10 mouse cellular contexts compared by ENCODE assay signal in genomic region chr9:107923956-107924355, GRCm38 (mm10). TPM values are rescaled to one million over a fixed set of nuclear protein-coding genes. Genes with fewer than 3 reads are reported as not detected.
DNase-seq lines count a peak whose midpoint lies in the region; ATAC-seq and TF ChIP-seq lines count a peak whose summit lies in the region.
"Had no signal": no experiment of that assay in that cellular context is flagged by ENCODE, and none has a peak within 500 bp of the region (broad histone marks: within the 10 kb centered on the region; RNA-seq: fewer than 3 reads in every experiment).

No protein-coding gene starts in this region.

- H3K4me2 ChIP-seq in liver, embryonic 11.5 days = no peak overlapping the region
- no peak overlapping the region for H3K4me2 ChIP-seq in liver, postnatal 0 days (ENCODE audit: low read depth, low read length)

- no peak for TF ChIP-seq CTCF in liver, postnatal 0 days (IDR thresholded peaks at IDR 0.05; ENCODE audit: low read depth)

- DNase-seq in liver = peak; percentile 38
- no peak for DNase-seq in liver, embryonic 11.5 days (ENCODE audit: low spot score)
- peak; percentile 48 for DNase-seq in heart, adult 8-10 months (ENCODE audit: low spot score)
- no peak for DNase-seq in liver, postnatal 0 days
- peak; percentile 71 for DNase-seq in skeletal muscle tissue, adult 2 months (ENCODE audit: low read depth, low spot score)
- DNase-seq in layer of hippocampus, postnatal 14 days (ENCODE audit: low spot score in 2 of 2) = no peak
- DNase-seq in right cerebral cortex, adult 18-20 months = no peak
- no peak for DNase-seq in retina, embryonic 14.5 days (ENCODE audit: low spot score)
- DNase-seq: cerebellum, adult 9-10 months; kidney, adult 11 months had no signal

- 0 out of 2 replicates have a peak, but pooled peaks cover 11% of the 10 kb centered on the region for H3K4me1 ChIP-seq in liver, embryonic 11.5 days (replicated peaks; ENCODE audit: control insufficient read depth, insufficient read depth, low read length)
- peaks cover 3% of the 10 kb centered on the region; the same call in 1 of the 2 replicates for H3K4me1 ChIP-seq in liver, postnatal 0 days (ENCODE audit: insufficient read depth)

- H3K9ac ChIP-seq in liver, embryonic 11.5 days (ENCODE audit: low read depth, low read length) = no peak overlapping the region
- no peak overlapping the region for H3K9ac ChIP-seq in liver, postnatal 0 days (replicated peaks)

- H3K27ac ChIP-seq in liver, embryonic 11.5 days (ENCODE audit: low read depth, low read length) = no peak overlapping the region
- no peak overlapping the region for H3K27ac ChIP-seq in liver, postnatal 0 days (ENCODE audit: low read depth)

- peaks cover 3% of the 10 kb centered on the region for H3K27me3 ChIP-seq in liver, embryonic 11.5 days (replicated peaks; ENCODE audit: control insufficient read depth, insufficient read depth, low read length)
- H3K27me3 ChIP-seq in liver, postnatal 0 days (ENCODE audit: insufficient read depth, low read length) = 0 out of 2 replicates have a peak, but pooled peaks cover 2% of the 10 kb centered on the region

- no peak overlapping the region for H3K4me3 ChIP-seq in liver, embryonic 11.5 days (ENCODE audit: low read depth, low read length)
- no peak overlapping the region for H3K4me3 ChIP-seq in liver, postnatal 0 days (ENCODE audit: low read depth, low read length)

- ATAC-seq in liver, embryonic 11.5 days (replicated peaks; ENCODE audit: low FRiP score) = no peak
- peak; percentile 40; the same call in 1 of the 2 replicates for ATAC-seq in liver, postnatal 0 days

- no peaks in the 10 kb centered on the region for H3K36me3 ChIP-seq in liver, embryonic 11.5 days (ENCODE audit: control insufficient read depth, insufficient read depth, low read length)
- H3K36me3 ChIP-seq in liver, postnatal 0 days (replicated peaks; ENCODE audit: insufficient read depth, low read length) = no peaks in the 10 kb centered on the region

- 43% methylated on average over 6 of the region's 6 CpGs for WGBS in liver, embryonic 11.5 days
- 15% methylated on average over 6 of the region's 6 CpGs for WGBS in liver, postnatal 0 days (ENCODE audit: insufficient replicate concordance)

- TF ChIP-seq EP300 in liver, postnatal 0 days (IDR thresholded peaks at IDR 0.05; ENCODE audit: low read depth) = no peak

- no peaks in the 10 kb centered on the region for H3K9me3 ChIP-seq in liver, embryonic 11.5 days (ENCODE audit: control insufficient read depth, low read length)
- no peaks in the 10 kb centered on the region for H3K9me3 ChIP-seq in liver, postnatal 0 days (ENCODE audit: low read length)

RNA-seq across cellular contexts. Expression of gene Actl11, which starts 4.3 kb away (rescaled TPM):
- not detected in 2 replicates for polyA plus RNA-seq in liver, embryonic 11.5 days (2014; fragmentation: Nextera tagmentation; extraction: Ambion mirVana)
- total RNA-seq in heart, adult 8-10 months (2022) = not detected
- not detected in 2 replicates for polyA plus RNA-seq in liver, postnatal 0 days (2015; fragmentation: Nextera tagmentation; extraction: Ambion mirVana)
- not detected for total RNA-seq in layer of hippocampus, postnatal 14 days (2021)

RNA-seq across cellular contexts. Expression of gene Camkv, which starts 11.5 kb away (rescaled TPM):
- polyA plus RNA-seq in liver, embryonic 11.5 days (2014; fragmentation: Nextera tagmentation; extraction: Ambion mirVana) = 0.56 and 0.88 TPM in 2 replicates
- total RNA-seq in heart, adult 8-10 months (2022) = under 1 TPM in 2 of 4 experiments, not detected in 2; 0.16 to 0.66 TPM
- 0.04 and 0.09 TPM in 2 replicates for polyA plus RNA-seq in liver, postnatal 0 days (2015; fragmentation: Nextera tagmentation; extraction: Ambion mirVana)
- 100 to 1,000 TPM; 497 to 516 TPM for total RNA-seq in layer of hippocampus, postnatal 14 days (2021)

RNA-seq across cellular contexts. Expression of gene Mst1r, which starts 17.3 kb away (rescaled TPM):
- polyA plus RNA-seq in liver, embryonic 11.5 days (2014; fragmentation: Nextera tagmentation; extraction: Ambion mirVana) = 1.3 and 1.5 TPM in 2 replicates
- total RNA-seq in heart, adult 8-10 months (2022) = 1 to 10 TPM; 1.3 to 3.7 (median 2.1) TPM
- polyA plus RNA-seq in liver, postnatal 0 days (2015; fragmentation: Nextera tagmentation; extraction: Ambion mirVana) = 0.37 and 0.38 TPM in 2 replicates
- total RNA-seq in layer of hippocampus, postnatal 14 days (2021) = 1 to 10 TPM; 1.8 to 2.9 TPM

RNA-seq across cellular contexts. Expression of gene Traip, which starts 26.0 kb away (rescaled TPM):
- 30.4 and 32.9 TPM in 2 replicates for polyA plus RNA-seq in liver, embryonic 11.5 days (2014; fragmentation: Nextera tagmentation; extraction: Ambion mirVana)
- total RNA-seq in heart, adult 8-10 months (2022) = 1 to 10 TPM in 1 of 4 experiments, under 1 TPM in 3; 0.33 to 1.6 (median 0.80) TPM
- 5.4 and 6.5 TPM in 2 replicates for polyA plus RNA-seq in liver, postnatal 0 days (2015; fragmentation: Nextera tagmentation; extraction: Ambion mirVana)
- 10 to 100 TPM; 22.3 to 23.8 TPM for total RNA-seq in layer of hippocampus, postnatal 14 days (2021)

RNA-seq across cellular contexts. Expression of gene Mon1a, which starts 36.0 kb away (rescaled TPM):
- 8.9 and 11.0 TPM in 2 replicates for polyA plus RNA-seq in liver, embryonic 11.5 days (2014; fragmentation: Nextera tagmentation; extraction: Ambion mirVana)
- 10 to 100 TPM; 10.8 to 12.2 (median 11.9) TPM for total RNA-seq in heart, adult 8-10 months (2022)
- polyA plus RNA-seq in liver, postnatal 0 days (2015; fragmentation: Nextera tagmentation; extraction: Ambion mirVana) = 5.3 and 5.8 TPM in 2 replicates
- total RNA-seq in layer of hippocampus, postnatal 14 days (2021) = 10 to 100 TPM; 17.0 to 20.9 TPM

Comparison
In these comparisons a context has a peak if more than half of its experiments do, and no peak if none do; other contexts are left out.
1. DNase-seq: peak in liver (single experiment), heart, adult 8-10 months (single experiment) and skeletal muscle tissue, adult 2 months (single experiment); none in liver, embryonic 11.5 days (single experiment), liver, postnatal 0 days (single experiment), layer of hippocampus, postnatal 14 days (0 of 2), right cerebral cortex, adult 18-20 months (single experiment) and retina, embryonic 14.5 days (single experiment).
2. RNA of gene Camkv, which starts 11.5 kb away (total RNA-seq): 497 to 516 TPM in layer of hippocampus, postnatal 14 days; 0.16 to 0.66 TPM in heart, adult 8-10 months; every median in the first group is over 100 times any median in the second.